Mouse (Mus musculus): ENCODE measurements at regions not wholly inside any gene's neighbourhood (a gene's known extent, or its start where the extent isn't known, plus 50 kb on each side); places are given as distances from the start of the nearest gene placed in this dataset.

DNA sequence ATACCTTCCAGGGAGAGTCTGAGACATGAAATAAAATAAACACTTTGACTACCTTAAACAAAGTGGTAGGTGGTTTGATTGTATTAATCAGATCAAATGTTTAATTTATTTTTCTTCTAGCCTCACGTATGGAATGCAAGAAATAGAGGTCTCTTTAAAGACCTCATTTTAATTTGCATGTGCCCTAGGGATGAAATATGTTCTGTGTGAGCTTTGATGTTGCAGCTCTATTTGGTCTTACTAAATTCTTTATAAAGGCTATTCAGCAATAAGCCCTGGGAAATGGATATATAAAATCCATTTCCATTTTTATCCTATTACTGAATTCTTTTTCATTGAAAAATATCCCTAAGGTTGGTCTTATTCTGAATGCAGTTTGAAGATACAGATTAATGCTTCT, 422.7 kb downstream of the Fat4 start:
- TF ChIP-seq POLR2A (IDR thresholded peaks at IDR 0.05; ENCODE audit: low read depth, low read length): no peak
- no peak for TF ChIP-seq CTCF (IDR thresholded peaks at IDR 0.05; ENCODE audit: borderline replicate concordance, insufficient read depth, low read length)
